Mouse (Mus musculus): ENCODE results near the gene Atg9b.

- TF ChIP-seq POLR2A (IDR thresholded peaks at IDR 0.05; ENCODE audit: insufficient read depth, low read depth, low read length): no peak
- peak; percentile 94 for TF ChIP-seq CTCF (IDR thresholded peaks at IDR 0.05)
- 0 out of 2 replicates have a peak, but pooled peaks have one; percentile 28 for TF ChIP-seq EP300 (IDR thresholded peaks at IDR 0.05; ENCODE audit: insufficient read depth, low read depth, low read length)
Observed at GRCm38 (mm10) chr5:24393392-24393997, 1.6 kb upstream of the Atg9b start, which contains the start of gene Abcb8.
